Mouse (Mus musculus): Measurements from ENCODE around the gene Tubb2a. TPM values are rescaled to one million over a fixed set of nuclear protein-coding genes. Genes with fewer than 3 reads are reported as not detected.

The Tubb2a gene
- polyA plus RNA-seq, 1 experiment from 2014 or later, result 185 TPM

GRCm38 (mm10) chr13:34101908-34102307 lies 24.1 kb upstream of the Tubb2a start:
- WGBS, result 79% methylated on average over 9 of the region's 9 CpGs
- H3K36me3 ChIP-seq (ENCODE audit: control insufficient read depth, insufficient read depth, low read length), result no peaks in the 10 kb centered on the region
- no peak overlapping the region for H3K9ac ChIP-seq (ENCODE audit: low read length)
- no peak overlapping the region for H3K27ac ChIP-seq (ENCODE audit: low read depth, low read length)
- H3K4me1 ChIP-seq (replicated peaks; ENCODE audit: control insufficient read depth, insufficient read depth, low read length), result no peaks in the 10 kb centered on the region; the same call in 1 of the 2 replicates
- H3K4me3 ChIP-seq (ENCODE audit: low read depth, low read length), result no peak overlapping the region
- ATAC-seq (replicated peaks; ENCODE audit: low FRiP score) (no peak), DNase-seq (ENCODE audit: low spot score) (no peak)
- H3K4me2 ChIP-seq (ENCODE audit: low read depth, low read length, severe bottlenecking), result no peak overlapping the region
- H3K9me3 ChIP-seq (ENCODE audit: control insufficient read depth, low read length), result no peaks in the 10 kb centered on the region
- no peaks in the 10 kb centered on the region for H3K27me3 ChIP-seq (ENCODE audit: control insufficient read depth, insufficient read depth, low read length)

DNA sequence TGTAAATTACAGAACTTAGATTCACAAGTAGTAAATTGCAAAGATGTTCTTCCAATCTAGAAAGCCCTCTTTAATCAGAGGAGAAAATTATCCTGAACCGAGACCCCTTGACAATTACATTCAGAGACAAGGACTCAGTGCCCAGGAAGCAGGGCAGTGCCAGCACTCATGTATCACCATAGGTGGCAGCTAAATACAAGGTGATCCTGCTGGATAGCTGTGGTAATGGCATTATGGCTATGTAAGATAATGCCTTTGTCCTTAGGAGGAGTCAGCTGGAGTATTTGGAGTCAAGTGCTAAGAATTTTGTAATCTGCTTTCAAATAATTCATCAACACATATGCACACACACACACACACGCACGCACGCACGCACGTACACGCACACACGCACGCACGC lies 23.4 kb upstream of the Tubb2a start:
- ATAC-seq (replicated peaks; ENCODE audit: low FRiP score) (no peak), DNase-seq (ENCODE audit: low spot score) (no peak)
- Histone ChIP-seq H3K4me2 (ENCODE audit: low read depth, low read length, severe bottlenecking) (no peak overlapping the region), H3K9ac (ENCODE audit: low read length) (no peak overlapping the region), H3K4me1 (replicated peaks; ENCODE audit: control insufficient read depth, insufficient read depth, low read length) (no peaks in the 10 kb centered on the region; the same call in 1 of the 2 replicates), H3K36me3 (ENCODE audit: control insufficient read depth, insufficient read depth, low read length) (no peaks in the 10 kb centered on the region), H3K4me3 (ENCODE audit: low read depth, low read length) (no peak overlapping the region), H3K27ac (ENCODE audit: low read depth, low read length) (no peak overlapping the region), H3K9me3 (ENCODE audit: control insufficient read depth, low read length) (no peaks in the 10 kb centered on the region), H3K27me3 (ENCODE audit: control insufficient read depth, insufficient read depth, low read length) (no peaks in the 10 kb centered on the region)
- WGBS, result 96% methylated on average over 10 of the region's 10 CpGs

DNA sequence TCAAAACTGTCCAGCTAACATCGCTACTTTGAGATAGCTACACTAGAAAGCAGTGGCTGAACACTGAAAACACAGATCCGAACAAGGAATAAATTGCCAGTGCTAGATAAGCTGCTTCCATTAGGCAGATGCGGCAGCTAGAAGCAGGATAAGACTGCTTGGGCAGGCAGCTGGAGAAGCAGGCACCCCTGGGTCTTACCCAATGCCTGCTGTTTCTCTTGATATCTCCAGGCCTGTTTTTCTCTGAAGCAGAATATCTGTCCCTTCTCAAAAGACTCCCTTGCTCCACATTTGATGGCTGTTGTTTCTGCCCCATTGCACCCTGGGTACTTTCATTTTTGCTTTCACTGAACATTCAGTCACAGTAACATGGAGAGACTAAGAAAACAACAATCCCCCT lies 22.9 kb upstream of the Tubb2a start:
- H3K27ac ChIP-seq (ENCODE audit: low read depth, low read length), result no peak overlapping the region
- ATAC-seq (replicated peaks; ENCODE audit: low FRiP score) (no peak), DNase-seq (ENCODE audit: low spot score) (no peak)
- H3K9ac ChIP-seq (ENCODE audit: low read length), result no peak overlapping the region
- no peaks in the 10 kb centered on the region; the same call in 1 of the 2 replicates for H3K4me1 ChIP-seq (replicated peaks; ENCODE audit: control insufficient read depth, insufficient read depth, low read length)
- no peaks in the 10 kb centered on the region for H3K27me3 ChIP-seq (ENCODE audit: control insufficient read depth, insufficient read depth, low read length)
- no peak overlapping the region for H3K4me3 ChIP-seq (ENCODE audit: low read depth, low read length)
- H3K9me3 ChIP-seq (ENCODE audit: control insufficient read depth, low read length), result no peaks in the 10 kb centered on the region
- H3K36me3 ChIP-seq (ENCODE audit: control insufficient read depth, insufficient read depth, low read length), result no peaks in the 10 kb centered on the region
- 89% methylated on average over 3 of the region's 3 CpGs for WGBS
- no peak overlapping the region for H3K4me2 ChIP-seq (ENCODE audit: low read depth, low read length, severe bottlenecking)

GRCm38 (mm10) chr13:34097086-34097485 lies 19.3 kb upstream of the Tubb2a start:
- H3K9me3 ChIP-seq (ENCODE audit: control insufficient read depth, low read length), result no peaks in the 10 kb centered on the region
- H3K36me3 ChIP-seq (ENCODE audit: control insufficient read depth, insufficient read depth, low read length), result no peaks in the 10 kb centered on the region
- no peaks in the 10 kb centered on the region; the same call in 1 of the 2 replicates for H3K4me1 ChIP-seq (replicated peaks; ENCODE audit: control insufficient read depth, insufficient read depth, low read length)
- H3K4me2 ChIP-seq (ENCODE audit: low read depth, low read length, severe bottlenecking), result no peak overlapping the region
- H3K9ac ChIP-seq (ENCODE audit: low read length), result no peak overlapping the region
- WGBS, result 82% methylated on average over 3 of the region's 3 CpGs
- ATAC-seq (replicated peaks; ENCODE audit: low FRiP score) (no peak), DNase-seq (ENCODE audit: low spot score) (no peak)
- H3K27ac ChIP-seq (ENCODE audit: low read depth, low read length), result 0 out of 2 replicates have a peak overlapping the region, but pooled peaks have one; percentile 61
- H3K4me3 ChIP-seq (ENCODE audit: low read depth, low read length), result no peak overlapping the region
- no peaks in the 10 kb centered on the region for H3K27me3 ChIP-seq (ENCODE audit: control insufficient read depth, insufficient read depth, low read length)

DNA sequence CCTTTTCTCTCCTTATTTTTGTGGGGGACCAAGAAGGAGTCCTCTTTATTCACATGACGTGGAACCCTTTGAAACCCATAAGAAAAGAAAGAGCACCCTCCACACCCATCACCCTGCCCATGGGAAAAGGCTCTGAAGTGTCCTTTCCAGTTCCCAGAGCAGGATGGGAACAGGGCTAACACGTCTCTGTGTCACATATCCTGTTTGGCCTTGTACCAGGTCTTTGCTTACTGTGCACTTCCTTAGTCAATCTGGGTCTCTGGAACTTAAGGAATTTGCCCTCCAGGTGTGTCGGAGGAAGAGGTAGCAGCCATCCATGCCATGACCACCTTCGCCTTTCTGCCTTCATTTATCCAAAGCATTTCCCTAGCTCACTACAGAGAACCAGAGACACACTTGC lies 18.6 kb upstream of the Tubb2a start:
- Histone ChIP-seq H3K27me3 (ENCODE audit: control insufficient read depth, insufficient read depth, low read length) (no peaks in the 10 kb centered on the region), H3K27ac (ENCODE audit: low read depth, low read length) (peak overlapping the region; percentile 61; the same call in 1 of the 2 replicates), H3K9ac (ENCODE audit: low read length) (no peak overlapping the region), H3K4me1 (replicated peaks; ENCODE audit: control insufficient read depth, insufficient read depth, low read length) (no peaks in the 10 kb centered on the region; the same call in 1 of the 2 replicates), H3K9me3 (ENCODE audit: control insufficient read depth, low read length) (no peaks in the 10 kb centered on the region), H3K4me2 (ENCODE audit: low read depth, low read length, severe bottlenecking) (no peak overlapping the region), H3K36me3 (ENCODE audit: control insufficient read depth, insufficient read depth, low read length) (no peaks in the 10 kb centered on the region), H3K4me3 (ENCODE audit: low read depth, low read length) (no peak overlapping the region)
- DNase-seq (ENCODE audit: low spot score) (no peak), ATAC-seq (replicated peaks; ENCODE audit: low FRiP score) (peak; percentile 45)
- WGBS, result 63% methylated on average over 4 of the region's 4 CpGs

DNA sequence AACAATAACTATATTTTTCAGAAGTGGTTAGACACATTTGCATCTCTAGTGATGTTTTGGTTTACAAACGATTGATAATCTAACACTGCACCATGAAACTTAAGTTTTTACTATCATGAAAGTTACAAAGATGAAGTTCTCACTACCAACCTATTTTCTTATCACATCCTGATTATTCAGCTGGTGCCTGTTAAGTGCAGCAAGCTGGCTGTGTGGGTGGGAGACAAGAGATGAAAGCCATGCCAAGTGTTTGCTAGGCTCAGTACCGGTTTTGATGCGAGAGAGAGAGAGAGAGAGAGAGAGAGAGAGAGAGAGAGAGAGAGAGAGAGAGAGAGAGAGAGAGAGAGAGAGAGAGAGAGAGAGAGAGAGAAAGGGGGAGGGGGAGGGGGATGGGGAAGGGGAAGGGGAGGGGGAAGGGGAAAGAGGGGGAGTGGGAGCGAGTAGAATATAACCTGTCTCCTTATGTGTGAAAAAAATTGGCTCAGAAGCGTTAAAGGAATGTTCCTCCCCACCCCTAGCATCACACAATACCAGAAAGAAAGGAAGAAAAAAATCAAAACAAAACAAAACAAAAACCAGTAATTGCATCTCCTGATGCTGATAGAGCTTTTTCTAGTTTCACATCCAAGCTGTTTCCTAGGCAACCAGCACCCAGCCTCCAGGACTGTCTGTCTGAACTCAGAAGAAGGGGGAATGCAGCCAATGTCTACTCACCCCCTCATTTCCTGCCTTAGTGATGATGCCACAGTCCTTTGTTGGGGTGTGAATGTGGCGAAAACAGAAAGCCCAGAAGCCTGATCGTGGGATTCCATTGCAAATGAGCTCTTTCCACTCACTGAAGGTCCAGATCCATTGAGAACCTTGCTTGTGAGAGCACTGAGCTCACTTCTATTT lies 18.0 kb upstream of the Tubb2a start:
- Histone ChIP-seq H3K27ac (ENCODE audit: low read depth, low read length) (peak overlapping the region; percentile 61; the same call in 1 of the 2 replicates), H3K4me3 (ENCODE audit: low read depth, low read length) (no peak overlapping the region), H3K4me1 (replicated peaks; ENCODE audit: control insufficient read depth, insufficient read depth, low read length) (no peaks in the 10 kb centered on the region; the same call in 1 of the 2 replicates), H3K9me3 (ENCODE audit: control insufficient read depth, low read length) (no peaks in the 10 kb centered on the region), H3K27me3 (ENCODE audit: control insufficient read depth, insufficient read depth, low read length) (no peaks in the 10 kb centered on the region), H3K4me2 (ENCODE audit: low read depth, low read length, severe bottlenecking) (no peak overlapping the region), H3K9ac (ENCODE audit: low read length) (no peak overlapping the region), H3K36me3 (ENCODE audit: control insufficient read depth, insufficient read depth, low read length) (no peaks in the 10 kb centered on the region)
- 35% methylated on average over 6 of the region's 7 CpGs for WGBS
- ATAC-seq (replicated peaks; ENCODE audit: low FRiP score), result peak; percentile 94
- peak; percentile 59 for DNase-seq (ENCODE audit: low spot score)

DNA sequence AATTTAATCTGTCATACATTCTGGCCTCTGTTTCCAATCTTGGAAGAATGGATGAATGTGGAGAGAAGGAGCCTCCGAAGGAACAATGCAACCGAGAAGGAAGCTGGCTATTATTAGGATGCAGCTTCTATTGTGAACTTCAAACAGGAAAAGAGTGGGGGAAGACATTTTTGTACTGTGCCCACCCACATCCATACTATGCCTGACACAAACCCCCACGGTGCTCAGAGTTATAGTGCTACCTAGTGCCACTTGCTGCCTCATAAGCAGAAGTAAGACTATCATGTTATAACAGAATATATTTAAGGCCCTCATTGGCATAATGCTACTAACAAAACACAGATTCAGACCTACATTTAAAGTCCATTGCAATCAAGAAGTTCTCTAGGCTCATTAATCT lies 11.6 kb upstream of the Tubb2a start:
- 61% methylated on average over 3 of the region's 3 CpGs for WGBS
- Histone ChIP-seq H3K27ac (ENCODE audit: low read depth, low read length) (no peak overlapping the region), H3K9ac (ENCODE audit: low read length) (no peak overlapping the region), H3K4me3 (ENCODE audit: low read depth, low read length) (no peak overlapping the region), H3K9me3 (ENCODE audit: control insufficient read depth, low read length) (no peaks in the 10 kb centered on the region), H3K4me2 (ENCODE audit: low read depth, low read length, severe bottlenecking) (no peak overlapping the region), H3K27me3 (ENCODE audit: control insufficient read depth, insufficient read depth, low read length) (no peaks in the 10 kb centered on the region), H3K36me3 (ENCODE audit: control insufficient read depth, insufficient read depth, low read length) (no peaks in the 10 kb centered on the region), H3K4me1 (replicated peaks; ENCODE audit: control insufficient read depth, insufficient read depth, low read length) (0 out of 2 replicates have a peak, but pooled peaks cover 3% of the 10 kb centered on the region)
- DNase-seq (ENCODE audit: low spot score) (no peak), ATAC-seq (replicated peaks; ENCODE audit: low FRiP score) (no peak)

- Histone ChIP-seq H3K27ac (ENCODE audit: low read depth, low read length) (no peak overlapping the region), H3K36me3 (ENCODE audit: control insufficient read depth, insufficient read depth, low read length) (no peaks in the 10 kb centered on the region), H3K9ac (ENCODE audit: low read length) (no peak overlapping the region), H3K4me2 (ENCODE audit: low read depth, low read length, severe bottlenecking) (no peak overlapping the region), H3K4me3 (ENCODE audit: low read depth, low read length) (no peak overlapping the region), H3K27me3 (ENCODE audit: control insufficient read depth, insufficient read depth, low read length) (no peaks in the 10 kb centered on the region), H3K9me3 (ENCODE audit: control insufficient read depth, low read length) (no peaks in the 10 kb centered on the region), H3K4me1 (replicated peaks; ENCODE audit: control insufficient read depth, insufficient read depth, low read length) (0 out of 2 replicates have a peak, but pooled peaks cover 3% of the 10 kb centered on the region)
- 59% methylated on average over 7 of the region's 7 CpGs for WGBS
- ATAC-seq (replicated peaks; ENCODE audit: low FRiP score), result peak; percentile 73; the same call in 1 of the 2 replicates
- DNase-seq (ENCODE audit: low spot score), result no peak
Observed at GRCm38 (mm10) chr13:34088871-34089288, 11.1 kb upstream of the Tubb2a start.
